Mouse (Mus musculus): ENCODE results near the gene Cradd. TPM values are rescaled to one million over a fixed set of nuclear protein-coding genes. Genes with fewer than 3 reads are reported as not detected.
A peak's percentile ranks its signal among the peaks of the same experiment; 100 is the strongest.

The Cradd gene
- polyA plus RNA-seq, 1 experiment from 2014 or later, result 15.6 TPM

DNA sequence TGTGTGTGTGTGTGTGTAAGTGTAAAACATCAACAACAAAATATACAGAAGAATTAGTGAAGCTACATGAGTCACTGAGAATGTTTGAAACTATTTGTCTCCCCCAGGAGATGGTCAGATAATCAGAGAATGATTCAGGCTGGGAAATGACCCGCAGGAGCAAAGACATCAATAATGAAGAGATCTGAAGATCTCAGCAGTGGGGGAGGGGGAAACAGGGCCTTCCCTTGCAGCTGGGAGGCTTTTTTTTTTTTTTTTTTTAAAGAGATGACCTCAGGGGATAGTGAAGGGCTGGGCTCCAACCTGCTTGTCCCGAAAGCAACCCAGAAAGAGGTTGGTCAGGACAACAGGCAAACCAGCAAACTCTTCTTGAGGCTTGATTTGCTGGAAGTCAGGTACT, 38.4 kb upstream of the Cradd start:
- 25% methylated on average over 2 of the region's 2 CpGs for WGBS
- DNase-seq (no peak), ATAC-seq (ENCODE audit: insufficient read depth) (no peak)

DNA sequence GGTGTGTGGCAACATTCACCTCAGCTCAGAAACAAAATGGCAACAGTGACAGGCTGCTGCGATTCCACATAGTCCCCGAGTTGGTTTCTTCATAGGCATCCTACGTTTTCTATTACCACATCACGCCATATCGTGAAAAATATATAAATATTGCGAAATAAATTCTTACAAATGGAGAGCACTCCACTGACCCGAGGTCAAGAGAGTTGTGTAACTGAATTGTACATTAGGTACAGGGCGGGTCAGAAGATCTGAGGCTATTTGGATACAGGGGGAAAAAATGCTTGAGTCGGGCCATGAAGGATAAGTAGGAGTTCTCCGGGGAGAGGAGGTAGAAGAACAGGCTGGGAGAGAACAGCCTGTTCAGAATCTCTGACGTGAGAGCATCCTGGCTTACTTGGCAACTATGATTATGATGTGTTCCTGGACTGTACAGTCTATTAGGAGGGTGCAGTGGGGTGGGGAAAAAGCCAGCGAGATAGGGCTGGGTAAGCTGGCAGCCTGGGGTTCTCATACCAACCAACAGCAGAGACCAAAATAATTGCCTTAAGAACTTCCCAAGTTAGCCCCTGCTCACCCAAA, 37.4 kb upstream of the Cradd start:
- DNase-seq (peak; percentile 22), ATAC-seq (ENCODE audit: insufficient read depth) (no peak)
- Histone ChIP-seq H3K4me2 (no peak overlapping the region), H3K4me1 (ENCODE audit: insufficient read depth) (no peaks in the 10 kb centered on the region), H3K27me3 (ENCODE audit: insufficient read depth, low read length) (no peaks in the 10 kb centered on the region), H3K9ac (no peak overlapping the region), H3K9me3 (ENCODE audit: low read depth, low read length) (no peaks in the 10 kb centered on the region), H3K27ac (ENCODE audit: low read depth) (no peak overlapping the region), H3K36me3 (ENCODE audit: insufficient read depth) (no peaks in the 10 kb centered on the region), H3K4me3 (ENCODE audit: low read depth, low read length) (no peak overlapping the region)
- TF ChIP-seq CTCF (IDR thresholded peaks at IDR 0.05; ENCODE audit: low read depth), result no peak
- WGBS, result 70% methylated on average over 12 of the region's 12 CpGs

More for the DNA sequence above, 38.4 kb upstream of the Cradd start:
- no peak for TF ChIP-seq CTCF (IDR thresholded peaks at IDR 0.05; ENCODE audit: low read depth)
- Histone ChIP-seq H3K36me3 (ENCODE audit: insufficient read depth) (no peaks in the 10 kb centered on the region), H3K27ac (ENCODE audit: low read depth) (no peak overlapping the region), H3K4me1 (ENCODE audit: insufficient read depth) (no peaks in the 10 kb centered on the region), H3K4me2 (no peak overlapping the region), H3K27me3 (ENCODE audit: insufficient read depth, low read length) (no peaks in the 10 kb centered on the region), H3K4me3 (ENCODE audit: low read depth, low read length) (no peak overlapping the region), H3K9ac (no peak overlapping the region), H3K9me3 (ENCODE audit: low read depth, low read length) (no peaks in the 10 kb centered on the region)

DNA sequence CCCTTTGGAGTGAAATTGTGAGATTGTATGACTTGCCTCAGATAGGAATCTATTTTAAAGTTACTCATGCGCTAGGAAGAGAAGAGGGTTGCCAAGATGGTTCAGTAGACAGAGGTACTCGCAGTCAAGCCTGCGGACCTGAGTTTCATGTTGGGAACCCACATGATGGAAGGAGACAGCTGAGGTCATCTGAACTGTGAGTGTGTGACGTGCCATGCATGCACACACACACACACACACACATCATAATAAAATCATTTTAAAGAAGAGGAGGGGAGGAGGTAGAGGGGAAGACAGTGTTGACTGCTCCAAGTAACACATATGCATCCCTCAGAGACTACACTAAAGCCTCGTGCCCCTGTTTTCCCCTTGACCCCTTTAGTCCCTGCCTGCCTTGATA, 36.1 kb upstream of the Cradd start:
- H3K4me3 ChIP-seq (ENCODE audit: low read depth, low read length), result no peak overlapping the region
- H3K4me1 ChIP-seq (ENCODE audit: insufficient read depth), result no peaks in the 10 kb centered on the region
- H3K36me3 ChIP-seq (ENCODE audit: insufficient read depth), result no peaks in the 10 kb centered on the region
- no peaks in the 10 kb centered on the region for H3K27me3 ChIP-seq (ENCODE audit: insufficient read depth, low read length)
- DNase-seq (no peak), ATAC-seq (ENCODE audit: insufficient read depth) (no peak)
- no peak overlapping the region for H3K9ac ChIP-seq
- 79% methylated on average over 5 of the region's 5 CpGs for WGBS
- no peak overlapping the region for H3K27ac ChIP-seq (ENCODE audit: low read depth)
- H3K4me2 ChIP-seq, result no peak overlapping the region
- no peak for TF ChIP-seq CTCF (IDR thresholded peaks at IDR 0.05; ENCODE audit: low read depth)
- no peaks in the 10 kb centered on the region for H3K9me3 ChIP-seq (ENCODE audit: low read depth, low read length)

DNA sequence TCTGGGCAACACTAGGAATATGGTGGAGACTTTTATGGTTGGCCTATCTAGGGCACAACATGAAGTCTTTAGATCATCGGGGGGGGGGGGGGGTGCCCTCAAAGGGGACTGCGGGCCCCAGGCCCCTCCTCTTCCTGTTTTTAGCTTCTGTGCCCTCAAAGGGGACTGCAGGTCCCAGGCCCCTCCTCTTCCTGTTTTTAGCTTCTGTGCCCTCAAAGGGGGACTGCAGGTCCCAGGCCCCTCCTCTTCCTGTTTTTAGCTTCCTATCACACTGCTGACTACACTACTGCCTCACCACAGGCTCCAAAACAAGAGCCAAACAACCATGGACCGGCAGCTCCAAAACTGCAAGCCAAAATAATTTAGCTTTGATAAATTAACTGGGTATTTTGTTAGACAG, 33.8 kb upstream of the Cradd start:
- no peak overlapping the region for H3K4me2 ChIP-seq
- no peaks in the 10 kb centered on the region for H3K4me1 ChIP-seq (ENCODE audit: insufficient read depth)
- DNase-seq (no peak), ATAC-seq (ENCODE audit: insufficient read depth) (no peak)
- H3K9ac ChIP-seq, result no peak overlapping the region
- H3K9me3 ChIP-seq (ENCODE audit: low read depth, low read length), result no peaks in the 10 kb centered on the region
- 72% methylated on average over 3 of the region's 3 CpGs for WGBS
- TF ChIP-seq CTCF (IDR thresholded peaks at IDR 0.05; ENCODE audit: low read depth), result no peak
- no peaks in the 10 kb centered on the region for H3K27me3 ChIP-seq (ENCODE audit: insufficient read depth, low read length)
- H3K4me3 ChIP-seq (ENCODE audit: low read depth, low read length), result no peak overlapping the region
- no peak overlapping the region for H3K27ac ChIP-seq (ENCODE audit: low read depth)
- H3K36me3 ChIP-seq (ENCODE audit: insufficient read depth), result no peaks in the 10 kb centered on the region

DNA sequence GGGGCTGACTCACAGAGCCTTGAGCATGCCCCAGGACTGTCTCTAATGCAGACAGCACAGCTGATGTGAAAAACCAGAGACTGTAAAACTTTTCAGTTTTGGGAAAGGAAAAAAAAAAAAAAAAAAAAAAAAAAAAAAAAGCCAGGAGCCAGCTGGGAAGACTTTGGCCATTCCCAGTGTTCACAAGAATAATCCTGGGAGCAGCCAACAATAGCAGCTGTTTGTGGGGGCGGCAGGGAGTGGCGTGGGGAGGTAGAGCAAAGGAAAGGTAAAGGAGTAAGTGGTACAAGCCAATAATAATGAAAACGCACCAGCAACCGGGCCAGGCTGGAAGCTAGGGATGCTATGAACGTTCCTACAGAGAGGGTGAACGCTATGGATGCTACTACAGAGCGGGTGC, 32.8 kb upstream of the Cradd start:
- no peak for TF ChIP-seq CTCF (IDR thresholded peaks at IDR 0.05; ENCODE audit: low read depth)
- Histone ChIP-seq H3K4me1 (ENCODE audit: insufficient read depth) (no peaks in the 10 kb centered on the region), H3K27me3 (ENCODE audit: insufficient read depth, low read length) (no peaks in the 10 kb centered on the region), H3K9me3 (ENCODE audit: low read depth, low read length) (no peaks in the 10 kb centered on the region), H3K27ac (ENCODE audit: low read depth) (no peak overlapping the region), H3K4me2 (no peak overlapping the region), H3K4me3 (ENCODE audit: low read depth, low read length) (no peak overlapping the region), H3K9ac (no peak overlapping the region), H3K36me3 (ENCODE audit: insufficient read depth) (no peaks in the 10 kb centered on the region)
- WGBS, result 83% methylated on average over 7 of the region's 7 CpGs
- no peak for ATAC-seq (ENCODE audit: insufficient read depth)
- DNase-seq, result no peak

DNA sequence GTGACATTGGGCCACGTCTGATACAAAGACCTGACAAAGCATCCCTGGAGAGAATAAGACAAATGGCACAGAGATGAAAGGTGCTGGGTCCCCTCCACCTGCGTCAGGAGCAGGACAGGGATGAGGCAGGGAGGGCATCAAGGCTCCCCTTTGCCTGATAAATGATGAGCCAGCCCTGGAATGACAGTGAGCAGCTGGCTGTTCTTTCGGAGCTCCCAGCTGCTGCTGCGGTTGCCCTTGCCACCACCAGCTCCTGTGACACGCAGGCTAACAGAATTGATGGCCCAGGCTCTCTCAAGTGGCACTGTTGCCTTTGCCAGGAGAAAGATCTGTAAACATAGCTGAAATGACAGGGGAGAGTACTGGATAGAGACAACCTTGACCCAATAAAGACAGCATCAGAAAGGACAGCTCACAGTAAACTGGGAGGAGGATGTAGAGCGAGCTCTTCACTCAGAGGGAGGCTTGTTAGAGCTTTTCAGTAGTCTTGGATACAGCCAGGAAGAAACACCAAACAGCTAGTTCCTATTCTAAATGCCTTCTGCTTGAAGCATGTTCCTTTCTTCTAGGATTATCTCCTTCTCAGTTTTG, 31.8 kb upstream of the Cradd start:
- Histone ChIP-seq H3K4me2 (no peak overlapping the region), H3K36me3 (ENCODE audit: insufficient read depth) (no peaks in the 10 kb centered on the region), H3K4me3 (ENCODE audit: low read depth, low read length) (no peak overlapping the region), H3K9me3 (ENCODE audit: low read depth, low read length) (no peaks in the 10 kb centered on the region), H3K27ac (ENCODE audit: low read depth) (no peak overlapping the region), H3K4me1 (ENCODE audit: insufficient read depth) (no peaks in the 10 kb centered on the region), H3K9ac (no peak overlapping the region), H3K27me3 (ENCODE audit: insufficient read depth, low read length) (no peaks in the 10 kb centered on the region)
- ATAC-seq (ENCODE audit: insufficient read depth), result no peak
- no peak for TF ChIP-seq CTCF (IDR thresholded peaks at IDR 0.05; ENCODE audit: low read depth)
- 26% methylated on average over 6 of the region's 6 CpGs for WGBS
- DNase-seq, result no peak

DNA sequence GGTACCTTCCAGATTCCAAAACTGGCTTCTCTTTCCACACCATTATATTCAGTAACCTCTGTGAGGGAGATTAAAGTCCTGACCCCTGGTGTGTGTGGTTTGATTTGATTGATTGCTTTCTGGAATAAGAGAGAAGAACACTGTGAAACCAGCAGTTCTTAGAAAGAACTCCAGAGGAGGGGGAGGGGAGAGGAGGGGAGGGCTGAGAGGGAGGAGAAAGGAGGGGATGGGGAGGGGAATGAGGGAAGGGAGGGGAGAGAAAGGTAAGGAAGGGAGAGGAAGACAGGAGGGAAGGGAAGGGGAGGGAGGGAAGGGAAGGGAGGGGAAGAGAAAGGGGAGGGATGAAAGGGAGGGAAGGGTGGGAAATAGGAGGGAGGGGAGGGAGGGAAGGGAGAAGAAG, 30.7 kb upstream of the Cradd start:
- no peak for TF ChIP-seq CTCF (IDR thresholded peaks at IDR 0.05; ENCODE audit: low read depth)
- H3K9me3 ChIP-seq (ENCODE audit: low read depth, low read length), result no peaks in the 10 kb centered on the region
- H3K4me1 ChIP-seq (ENCODE audit: insufficient read depth), result no peaks in the 10 kb centered on the region
- no peak overlapping the region for H3K4me3 ChIP-seq (ENCODE audit: low read depth, low read length)
- no peak overlapping the region for H3K4me2 ChIP-seq
- no peak overlapping the region for H3K27ac ChIP-seq (ENCODE audit: low read depth)
- H3K27me3 ChIP-seq (ENCODE audit: insufficient read depth, low read length), result no peaks in the 10 kb centered on the region
- ATAC-seq (ENCODE audit: insufficient read depth), result no peak
- H3K9ac ChIP-seq, result no peak overlapping the region
- no peaks in the 10 kb centered on the region for H3K36me3 ChIP-seq (ENCODE audit: insufficient read depth)
- DNase-seq, result no peak

Data from lung, embryonic 14.5 days (tissue).